Mouse (Mus musculus) stomach, embryonic 14.5 days (tissue): ENCODE data around the gene Bmp3. TPM values are rescaled to one million over a fixed set of nuclear protein-coding genes. Genes with fewer than 3 reads are reported as not detected.

ENCODE experiments used
- ATAC-seq: fragments of 200-750 bp; cut with Nextera tagmentation; 2 replicates; pipeline ENCODE4 v1.8.0; 2017; ENCODE audit warnings: low read depth, moderate TSS enrichment; ENCODE audit not compliant: insufficient number of reproducible peaks, insufficient read depth, low FRiP score
- H3K27ac ChIP-seq: fragments of 300-500 bp; sonication (generic); 2 replicates; pipeline ENCODE4 v1.5.1; 2014; ENCODE audit warnings: mild to moderate bottlenecking, low read length, moderate library complexity, mixed read lengths
- H3K27me3 ChIP-seq: fragments of 300-500 bp; sonication (generic); 2 replicates; pipeline ENCODE4 v1.6.1; 2014; ENCODE audit warnings: low read length, control low read depth, mixed read lengths; ENCODE audit not compliant: control insufficient read depth, insufficient read depth
- H3K36me3 ChIP-seq: fragments of 300-500 bp; sonication (generic); 2 replicates; pipeline ENCODE4 v1.6.1; 2014; ENCODE audit warnings: mild to moderate bottlenecking, control low read depth, low read length, moderate library complexity, mixed read lengths; ENCODE audit not compliant: control insufficient read depth, insufficient read depth
- H3K4me1 ChIP-seq: fragments of 300-500 bp; sonication (generic); 2 replicates; pipeline ENCODE4 v1.6.1; 2014; ENCODE audit warnings: low read length, control low read depth, mixed read lengths; ENCODE audit not compliant: control insufficient read depth, insufficient read depth
- H3K4me2 ChIP-seq: fragments of 300-500 bp; sonication (generic); replicated peaks from 2 replicates; pipeline ENCODE4 v1.6.1; 2014; ENCODE audit warnings: low read depth, low read length, control low read depth
- H3K4me3 ChIP-seq: fragments of 300-500 bp; sonication (generic); 2 replicates; pipeline ENCODE4 v1.5.1; 2014; ENCODE audit warnings: low read depth, low read length, control low read depth
- H3K9ac ChIP-seq: fragments of 300-500 bp; sonication (generic); replicated peaks from 2 replicates; pipeline ENCODE4 v1.6.1; 2014; ENCODE audit warnings: low read depth, mild to moderate bottlenecking, control low read depth, low read length, moderate library complexity, mixed read lengths
- H3K9me3 ChIP-seq: fragments of 300-500 bp; sonication (generic); 2 replicates; pipeline ENCODE4 v1.6.1; 2016; ENCODE audit warnings: low read depth, low read length, control low read depth; ENCODE audit not compliant: control insufficient read depth
- WGBS: fragments of 180-500 bp; shearing (Covaris S2); extraction: QIAGEN DNeasy Blood & Tissue Kit; methylation state at CpG from one replicate; pipeline ENCODE4 v1.1.7; 2014; 5-methylcytosine and 5-hydroxymethylcytosine counted together
- polyA plus RNA-seq: library from polyadenylated mRNA; unstranded; fragments of >200 nt; fragmentation: Nextera tagmentation; extraction: Ambion mirVana; gene quantifications from 2 replicates; pipeline ENCODE4 v1.2.1, GENCODE M21; 2014

The Bmp3 gene
- polyA plus RNA-seq: 4.1 and 5.3 TPM in 2 replicates

DNA sequence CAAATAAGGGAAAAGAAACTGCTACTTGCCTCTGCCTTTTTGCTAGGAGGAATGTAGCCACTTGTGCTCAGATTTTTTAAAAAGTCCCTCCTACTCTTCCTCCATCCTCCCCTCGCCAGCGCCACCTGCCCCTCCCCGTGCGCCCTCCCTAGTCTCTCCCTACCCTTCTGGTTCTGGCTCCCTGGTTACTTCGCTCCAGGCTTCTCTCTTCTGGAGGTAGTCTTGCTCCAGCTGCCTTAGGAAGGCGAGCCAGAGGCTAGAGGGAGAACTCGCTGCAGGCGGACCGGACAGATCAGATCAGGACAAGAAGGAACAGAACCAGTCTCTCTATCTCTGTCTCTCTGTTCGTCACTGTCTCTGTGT lies at the start of gene Bmp3:
Bmp3 (plus strand) TSS at position 152 of the 363 bp plus-strand sequence.
- Histone ChIP-seq H3K4me3 (peak within 1 kb of the TSS; percentile 54), H3K9ac (0 out of 2 replicates have a peak within 1 kb of the TSS, but pooled peaks have one; percentile 11), H3K4me1 (no peaks in the 10 kb centered on the region), H3K27me3 (peaks cover 13% of the 10 kb centered on the region), H3K27ac (no peak within 1 kb of the TSS), H3K9me3 (no peaks in the 10 kb centered on the region), H3K36me3 (no peaks in the 10 kb centered on the region), H3K4me2 (peak within 1 kb of the TSS; percentile 99)
- 2% methylated on average over 10 of the region's 10 CpGs for WGBS
- ATAC-seq: peak; percentile 53; the same call in 1 of the 2 replicates

DNA sequence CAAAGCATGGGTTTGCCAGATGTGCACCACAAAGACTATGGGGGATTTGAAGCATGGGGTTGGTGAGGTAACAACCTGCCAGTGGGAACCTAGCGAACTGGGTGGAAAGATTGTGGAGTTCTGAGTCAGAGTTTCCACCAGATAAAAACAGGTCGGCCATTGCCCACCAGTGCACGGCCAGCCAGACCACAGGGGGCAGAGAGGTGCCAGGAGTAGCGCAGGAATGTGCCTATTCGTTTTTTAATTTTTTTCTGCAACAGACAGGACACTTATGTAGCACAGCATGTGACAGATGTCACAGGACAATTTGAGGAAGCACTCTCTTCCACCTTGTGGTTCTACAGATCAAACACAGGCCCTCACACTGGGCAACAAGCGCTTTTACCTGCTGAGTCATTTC lies 49.5 kb upstream of the Bmp3 start:
- Histone ChIP-seq H3K4me3 (no peak overlapping the region), H3K9ac (no peak overlapping the region), H3K27me3 (no peaks in the 10 kb centered on the region), H3K9me3 (no peaks in the 10 kb centered on the region), H3K36me3 (no peaks in the 10 kb centered on the region), H3K4me2 (no peak overlapping the region), H3K27ac (no peak overlapping the region), H3K4me1 (no peaks in the 10 kb centered on the region)
- WGBS: 88% methylated on average over 6 of the region's 6 CpGs
- ATAC-seq: no peak

DNA sequence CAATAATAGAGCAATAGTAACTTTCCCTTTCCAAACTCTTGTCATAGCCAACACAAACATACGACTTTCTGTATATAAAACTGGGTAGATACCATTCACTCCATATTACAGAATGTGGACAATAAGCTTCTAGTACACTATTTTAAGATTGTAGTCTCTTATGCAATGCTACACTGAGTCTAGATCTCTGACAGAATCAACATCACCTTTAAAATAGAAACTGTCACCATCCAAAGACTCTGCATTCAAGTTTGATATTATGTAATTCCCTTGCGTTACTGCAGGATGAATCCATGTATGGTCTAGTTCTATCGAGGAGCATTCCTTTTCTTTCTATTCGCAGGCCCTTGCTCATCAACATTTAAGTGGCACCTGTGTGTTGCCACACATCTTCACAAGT lies 47.7 kb upstream of the Bmp3 start:
- H3K4me2 ChIP-seq: no peak overlapping the region
- H3K27ac ChIP-seq: no peak overlapping the region
- ATAC-seq: no peak
- no peaks in the 10 kb centered on the region for H3K27me3 ChIP-seq
- H3K9ac ChIP-seq: no peak overlapping the region
- no peak overlapping the region for H3K4me3 ChIP-seq
- H3K9me3 ChIP-seq: no peaks in the 10 kb centered on the region
- no peaks in the 10 kb centered on the region for H3K4me1 ChIP-seq
- no peaks in the 10 kb centered on the region for H3K36me3 ChIP-seq
- WGBS: 87% methylated on average over 4 of the region's 4 CpGs

DNA sequence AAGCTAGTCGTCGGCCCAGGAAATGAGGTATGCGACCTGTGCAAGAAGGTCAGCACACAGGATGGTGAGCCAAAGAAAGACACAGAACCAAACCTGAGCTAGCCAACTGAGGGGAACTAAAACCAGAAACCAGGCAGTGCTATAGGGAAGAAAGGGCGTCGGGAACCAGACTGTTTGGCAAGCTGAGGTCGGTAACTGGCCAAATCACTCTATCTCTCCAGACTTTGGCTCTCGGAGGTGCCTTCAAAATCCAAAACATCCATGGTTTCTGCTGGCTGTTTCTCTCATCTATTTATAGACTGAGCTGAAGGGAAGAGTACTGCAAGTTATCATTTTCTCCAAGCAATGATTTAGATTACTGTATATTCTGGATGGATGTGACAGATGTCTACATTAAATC lies 47.2 kb upstream of the Bmp3 start:
- ATAC-seq: no peak
- Histone ChIP-seq H3K9me3 (no peaks in the 10 kb centered on the region), H3K4me3 (no peak overlapping the region), H3K9ac (no peak overlapping the region), H3K4me2 (no peak overlapping the region), H3K4me1 (no peaks in the 10 kb centered on the region), H3K27me3 (no peaks in the 10 kb centered on the region), H3K27ac (no peak overlapping the region), H3K36me3 (no peaks in the 10 kb centered on the region)
- 69% methylated on average over 7 of the region's 7 CpGs for WGBS

DNA sequence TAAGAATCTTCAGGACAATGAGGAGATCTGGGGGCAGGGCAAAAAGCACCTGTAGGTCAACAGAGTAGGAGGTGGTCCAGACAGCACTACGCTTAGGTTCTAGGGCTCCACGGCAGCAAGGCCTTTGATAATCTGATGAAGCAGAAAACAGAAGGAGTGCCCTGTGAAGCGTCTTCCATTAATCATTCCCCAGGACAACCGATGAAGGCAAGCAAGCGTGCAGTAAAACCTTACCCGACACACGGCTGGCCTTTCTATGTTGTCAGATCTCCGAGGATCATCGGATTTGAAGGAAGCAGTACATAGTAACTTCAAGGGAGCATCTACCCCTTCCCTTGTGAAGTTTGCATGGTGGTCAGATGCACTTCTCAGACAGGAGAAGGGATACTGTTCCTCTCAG lies 46.3 kb upstream of the Bmp3 start:
- 30% methylated on average over 9 of the region's 9 CpGs for WGBS
- no peaks in the 10 kb centered on the region for H3K4me1 ChIP-seq
- no peak overlapping the region for H3K4me3 ChIP-seq
- ATAC-seq: no peak
- no peaks in the 10 kb centered on the region for H3K27me3 ChIP-seq
- H3K9ac ChIP-seq: no peak overlapping the region
- no peaks in the 10 kb centered on the region for H3K36me3 ChIP-seq
- H3K4me2 ChIP-seq: no peak overlapping the region
- H3K9me3 ChIP-seq: no peaks in the 10 kb centered on the region
- H3K27ac ChIP-seq: no peak overlapping the region

DNA sequence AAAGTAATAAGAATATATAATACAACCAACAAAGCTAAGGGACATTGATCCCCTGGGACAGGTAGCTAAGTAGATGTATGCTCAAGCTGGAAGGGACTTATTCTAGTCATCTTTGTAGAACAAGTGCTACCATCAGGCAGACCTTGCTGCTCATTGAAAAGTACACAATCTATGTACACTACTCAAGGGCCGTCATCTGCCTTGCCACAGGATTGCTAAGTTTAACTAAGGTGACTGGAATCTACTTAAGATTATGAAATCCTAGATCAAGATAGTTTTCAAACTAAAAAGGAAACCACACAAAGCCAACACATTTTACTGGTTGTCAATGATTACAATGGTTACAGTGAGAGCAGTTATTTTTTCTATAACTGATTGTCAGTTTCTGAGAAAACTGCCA lies 41.8 kb upstream of the Bmp3 start:
- H3K4me1 ChIP-seq: no peaks in the 10 kb centered on the region
- no peak overlapping the region for H3K4me3 ChIP-seq
- H3K27ac ChIP-seq: no peak overlapping the region
- H3K4me2 ChIP-seq: no peak overlapping the region
- no peaks in the 10 kb centered on the region for H3K9me3 ChIP-seq
- ATAC-seq: no peak
- no peaks in the 10 kb centered on the region for H3K27me3 ChIP-seq
- no peaks in the 10 kb centered on the region for H3K36me3 ChIP-seq
- H3K9ac ChIP-seq: no peak overlapping the region
- WGBS: 89% methylated on average over 1 of the region's 1 CpGs

DNA sequence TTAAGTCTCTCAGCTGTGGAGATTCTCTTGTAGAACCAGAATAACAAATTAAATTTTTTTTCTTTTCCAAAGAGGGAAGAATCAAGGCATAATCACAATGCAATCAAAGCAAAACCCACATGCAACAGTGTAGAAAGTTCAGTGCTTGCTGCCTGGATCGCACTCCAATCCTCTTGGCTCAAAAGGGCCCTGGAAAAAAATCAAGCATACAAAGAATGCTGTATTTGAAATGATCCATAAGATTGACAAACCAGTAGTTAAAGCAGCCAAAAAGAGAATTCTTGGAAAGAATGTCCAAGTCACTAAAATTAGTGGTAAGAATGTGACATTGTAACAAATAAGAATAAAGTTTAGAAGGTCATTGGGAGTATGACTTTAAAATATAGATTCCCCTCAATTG lies 38.9 kb upstream of the Bmp3 start:
- Histone ChIP-seq H3K27me3 (no peaks in the 10 kb centered on the region), H3K4me2 (no peak overlapping the region), H3K9ac (no peak overlapping the region), H3K4me3 (no peak overlapping the region), H3K27ac (no peak overlapping the region), H3K9me3 (no peaks in the 10 kb centered on the region), H3K36me3 (no peaks in the 10 kb centered on the region), H3K4me1 (no peaks in the 10 kb centered on the region)
- 82% methylated on average over 1 of the region's 1 CpGs for WGBS
- no peak for ATAC-seq

DNA sequence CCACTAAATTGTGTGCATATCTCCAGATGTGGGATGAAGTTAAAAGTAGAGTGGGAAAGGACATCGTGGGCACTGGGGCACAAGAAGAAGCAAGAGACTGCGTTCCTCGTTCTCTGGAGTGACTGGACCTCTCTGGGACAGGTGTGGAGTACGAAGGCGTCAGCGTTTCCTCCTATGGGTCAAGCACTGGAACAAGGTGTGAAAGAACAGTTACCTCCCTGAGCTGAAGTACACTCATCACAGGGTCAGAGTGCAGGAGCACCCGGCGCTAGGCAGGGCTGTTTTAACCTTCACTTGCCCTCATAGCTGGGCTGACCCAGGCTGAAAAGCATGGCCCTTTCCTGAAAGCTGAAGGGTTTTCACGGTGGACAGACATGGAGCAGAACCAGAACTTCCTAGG lies 20.5 kb upstream of the Bmp3 start:
- H3K4me1 ChIP-seq: no peaks in the 10 kb centered on the region
- no peak overlapping the region for H3K4me2 ChIP-seq
- H3K9me3 ChIP-seq: no peaks in the 10 kb centered on the region
- no peaks in the 10 kb centered on the region for H3K36me3 ChIP-seq
- no peak for ATAC-seq
- no peaks in the 10 kb centered on the region for H3K27me3 ChIP-seq
- H3K9ac ChIP-seq: no peak overlapping the region
- no peak overlapping the region for H3K4me3 ChIP-seq
- H3K27ac ChIP-seq: no peak overlapping the region
- 75% methylated on average over 9 of the region's 9 CpGs for WGBS

DNA sequence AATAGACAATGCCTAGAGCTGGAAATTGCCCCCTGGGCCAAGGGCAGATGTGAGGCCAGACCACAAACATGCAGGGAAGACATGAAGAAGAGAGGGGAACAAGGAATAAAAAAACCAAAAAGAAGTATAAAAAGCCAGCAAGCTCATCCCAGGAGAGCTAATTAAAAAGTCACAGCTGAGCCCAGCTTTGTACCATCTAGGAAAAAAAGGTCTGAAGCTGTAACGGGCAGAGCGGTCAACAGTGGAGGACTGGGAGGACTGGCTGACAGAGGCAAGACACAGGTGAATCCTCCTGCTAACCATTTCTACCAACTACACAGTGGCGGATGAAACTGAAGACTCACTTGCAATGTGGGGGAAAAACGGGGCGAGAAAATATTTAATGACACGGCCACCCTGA lies 19.9 kb upstream of the Bmp3 start:
- no peaks in the 10 kb centered on the region for H3K36me3 ChIP-seq
- H3K4me2 ChIP-seq: no peak overlapping the region
- no peak overlapping the region for H3K27ac ChIP-seq
- 88% methylated on average over 6 of the region's 6 CpGs for WGBS
- H3K9ac ChIP-seq: no peak overlapping the region
- H3K27me3 ChIP-seq: no peaks in the 10 kb centered on the region
- no peak overlapping the region for H3K4me3 ChIP-seq
- H3K9me3 ChIP-seq: no peaks in the 10 kb centered on the region
- H3K4me1 ChIP-seq: no peaks in the 10 kb centered on the region
- ATAC-seq: no peak
